Mouse (Mus musculus) left cerebral cortex, adult 2 months (tissue): ENCODE results near the gene Ddah1. TPM values are rescaled to one million over a fixed set of nuclear protein-coding genes. Genes with fewer than 3 reads are reported as not detected.

Experiments used
- DNase-seq, 2 experiments: peaks; one replicate each; pipeline ENCODE4 v3.0.0; 2021 to 2022; ENCODE audit warnings: low spot score in 2 of 2, mixed read lengths in 1 of 2; ENCODE audit errors: extremely low spot score in 1 of 2
- H3K27ac ChIP-seq: fragments of 200-600 bp; 2 replicates; pipeline ENCODE4 v1.8.1; 2022
- H3K4me3 ChIP-seq: fragments of 200-600 bp; 2 replicates; pipeline ENCODE4 v1.8.1; 2022
- CTCF ChIP-seq: fragments of 200-600 bp; IDR thresholded peaks from 2 replicates; pipeline ENCODE4 v1.8.1; 2022; ENCODE audit warnings: antibody characterized with exemption, mild to moderate bottlenecking, moderate library complexity
- intact Hi-C: fragments of 180-260 bp; cut with DNase I; formaldehyde crosslinking; loops from one replicate; pipeline ENCODE4 v1.15.1; 2025
- total RNA-seq, 2 experiments: library from RNA; stranded (reverse); gene quantifications; 2 replicates each; pipeline ENCODE4 v1.2.3; 2021

The Ddah1 gene
- total RNA-seq, 2 experiments from 2014 or later = 57.1 to 59.7 TPM

DNA sequence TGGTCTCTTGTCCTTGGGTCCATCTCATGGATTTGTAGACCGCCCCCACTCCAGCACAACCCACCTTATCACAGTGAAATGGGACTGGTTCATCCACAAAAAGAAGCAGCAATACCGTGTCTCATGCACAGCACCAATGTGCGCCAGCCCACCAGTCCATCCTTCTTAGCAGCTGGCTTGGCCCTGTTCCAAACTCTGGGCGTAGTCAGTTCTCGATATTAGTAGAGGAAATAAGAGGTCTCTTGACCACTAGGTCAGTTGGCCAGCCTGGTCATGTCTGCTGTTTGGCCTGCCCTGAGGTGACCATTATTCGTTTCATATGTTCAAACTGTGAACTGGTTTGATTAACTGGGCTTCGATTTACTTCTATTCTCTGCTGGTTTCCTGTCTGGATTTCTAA is 15.9 kb downstream of the Ddah1 start:
- H3K27ac ChIP-seq = no peak overlapping the region
- H3K4me3 ChIP-seq = no peak overlapping the region
- no peak for TF ChIP-seq CTCF
- intact Hi-C loops = no loop called here
- DNase-seq = no peak

- no peak for DNase-seq
- no peak overlapping the region for H3K4me3 ChIP-seq
- intact Hi-C loops = no loop called here
- no peak overlapping the region for H3K27ac ChIP-seq
- no peak for TF ChIP-seq CTCF
Measured at GRCm38 (mm10) chr3:145775236-145775635, 16.8 kb downstream of the Ddah1 start.

- H3K4me3 ChIP-seq = no peak overlapping the region
- no peak for DNase-seq
- TF ChIP-seq CTCF = no peak
- intact Hi-C loops = no loop called here
- H3K27ac ChIP-seq = no peak overlapping the region
Measured at GRCm38 (mm10) chr3:145775862-145776261, 17.4 kb downstream of the Ddah1 start.

DNA sequence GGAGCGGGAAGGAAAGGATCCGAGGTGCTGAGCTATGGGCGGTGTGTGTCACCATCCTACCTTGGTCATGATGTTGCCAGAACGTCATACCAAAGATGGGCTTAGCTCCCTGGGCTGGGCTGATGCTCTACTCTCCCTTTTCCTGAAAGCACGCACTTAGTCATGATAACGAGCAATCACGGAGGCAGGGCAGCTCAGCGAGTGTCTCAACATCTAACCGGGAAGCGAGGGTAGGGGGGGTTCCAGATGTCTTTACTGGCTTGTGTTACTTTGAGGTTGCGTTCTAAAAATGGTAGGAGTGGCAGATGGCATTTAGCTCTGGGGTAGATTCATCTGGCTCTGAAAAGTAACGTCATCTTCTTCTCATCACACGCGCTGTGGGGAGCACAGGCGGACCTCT is 18.5 kb downstream of the Ddah1 start:
- no peak overlapping the region for H3K27ac ChIP-seq
- peak in 1 of 2 experiments; percentile 24 for DNase-seq
- 0 out of 2 replicates have a peak overlapping the region, but pooled peaks have one; percentile 11 for H3K4me3 ChIP-seq

DNA sequence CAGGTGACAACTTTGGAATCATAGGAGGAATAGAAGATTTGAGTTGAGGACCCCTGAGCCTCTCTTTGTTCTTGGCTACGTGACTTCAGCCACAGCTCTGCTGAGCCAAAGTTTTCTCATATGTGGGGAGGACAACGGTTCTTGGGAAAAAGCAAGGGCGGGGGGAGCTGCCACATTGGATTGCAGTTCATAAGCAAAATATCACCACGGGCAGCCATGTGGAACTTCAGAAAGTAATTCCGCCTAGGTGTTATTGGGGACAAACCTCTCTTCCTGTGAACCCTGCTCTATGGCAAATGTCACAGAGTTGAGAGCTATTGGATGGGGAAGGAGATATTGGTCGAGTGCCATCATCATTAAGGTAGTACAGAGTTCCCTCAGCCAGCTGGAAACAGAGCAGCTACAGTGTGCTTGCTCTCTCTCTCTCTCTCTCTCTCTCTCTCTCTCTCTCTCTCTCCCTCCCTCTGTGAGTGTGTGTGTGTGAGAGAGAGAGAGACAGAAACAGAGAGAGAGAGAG is 20.0 kb downstream of the Ddah1 start:
- H3K4me3 ChIP-seq = no peak overlapping the region
- no peak for TF ChIP-seq CTCF
- no peak overlapping the region for H3K27ac ChIP-seq
- no peak for DNase-seq
- intact Hi-C loops = no loop called here

More for the DNA sequence above, 18.5 kb downstream of the Ddah1 start:
- TF ChIP-seq CTCF = no peak
- intact Hi-C loops = no loop called here

DNA sequence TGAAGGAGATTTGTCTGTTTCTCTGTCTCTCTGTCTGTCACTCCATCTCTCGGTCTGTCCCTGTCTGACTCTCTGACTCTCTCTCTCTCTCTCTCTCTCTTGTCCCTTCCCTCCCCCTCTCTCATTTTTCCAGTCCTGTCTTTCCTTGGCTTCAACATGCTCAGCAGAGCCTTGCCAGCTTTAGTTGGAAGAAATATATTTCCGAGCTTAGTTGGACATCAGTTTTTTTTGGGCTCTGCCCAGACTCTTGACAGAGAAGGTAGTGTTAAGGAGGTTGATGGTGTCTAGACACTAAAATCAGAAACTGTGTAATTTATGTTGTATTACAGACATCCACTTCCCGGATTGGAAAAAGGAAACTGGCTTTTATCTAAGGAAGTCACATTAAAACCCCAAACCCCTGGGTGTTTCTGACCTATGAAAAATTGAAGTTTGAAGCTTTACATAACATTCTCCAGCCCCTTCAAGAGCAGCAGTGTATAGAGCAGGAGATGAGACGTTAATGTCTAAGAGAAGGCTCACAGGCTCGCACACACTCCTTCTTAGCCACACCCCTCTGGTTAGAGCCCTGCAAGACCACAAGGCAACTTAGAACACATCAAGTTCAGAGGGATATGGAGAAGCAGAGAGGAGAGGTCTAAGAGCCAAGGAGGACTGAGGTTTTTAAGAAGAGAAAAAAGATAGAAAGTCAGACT is 21.0 kb downstream of the Ddah1 start:
- H3K4me3 ChIP-seq = no peak overlapping the region
- no peak for TF ChIP-seq CTCF
- intact Hi-C loops = no loop called here
- no peak for DNase-seq
- no peak overlapping the region for H3K27ac ChIP-seq

DNA sequence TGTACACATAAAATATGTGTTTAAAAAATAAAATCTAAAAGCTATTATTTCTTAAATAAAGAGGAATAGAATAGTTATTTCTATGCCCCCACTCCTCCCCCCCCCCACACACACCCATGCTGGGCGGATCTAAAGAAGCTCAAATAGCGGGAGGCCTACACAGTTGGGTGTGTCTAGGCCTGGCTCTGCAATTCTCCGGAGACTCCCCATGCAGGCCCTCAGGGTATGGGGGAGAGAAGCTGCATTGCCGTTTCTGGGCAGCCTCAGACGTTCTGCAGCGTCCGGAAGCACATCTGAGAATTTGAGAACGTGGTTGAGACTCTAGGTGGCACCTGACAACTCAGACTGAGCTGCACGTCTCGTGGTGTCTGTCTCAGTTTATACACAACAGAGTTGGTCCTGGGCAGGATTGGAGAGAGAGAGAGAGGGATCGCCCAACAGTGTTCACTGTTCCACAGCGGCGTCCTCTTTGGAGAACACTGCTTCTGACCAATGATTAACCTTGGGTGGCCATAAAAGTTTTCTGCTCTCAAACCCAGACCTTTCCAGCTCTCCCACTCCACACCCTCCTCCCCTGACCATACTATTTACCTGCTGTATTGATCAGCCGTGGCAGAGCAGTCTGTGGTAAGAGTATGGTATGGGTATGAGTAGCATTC is 22.4 kb downstream of the Ddah1 start:
- no peak overlapping the region for H3K27ac ChIP-seq
- no peak overlapping the region for H3K4me3 ChIP-seq
- intact Hi-C loops = no loop called here
- no peak for DNase-seq
- TF ChIP-seq CTCF = no peak

DNA sequence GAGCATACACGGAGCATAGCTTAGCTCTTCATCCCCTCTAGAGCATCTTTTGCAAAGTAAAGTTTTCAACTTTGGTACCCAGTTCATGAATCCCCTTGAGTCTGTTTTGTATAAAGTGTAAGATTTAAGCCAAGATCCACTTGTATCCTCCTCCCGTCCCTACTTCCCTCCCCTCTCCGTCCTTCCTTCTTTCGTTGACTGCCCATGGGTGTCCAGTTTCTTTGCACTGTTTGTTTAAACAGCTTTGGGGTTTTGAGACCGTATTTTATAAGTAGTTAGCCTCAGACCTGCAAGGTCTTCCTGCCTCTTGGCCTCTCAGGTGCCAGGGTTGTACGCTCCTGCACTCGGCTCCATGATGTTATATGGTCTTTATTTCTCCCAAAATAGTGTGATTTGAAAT is 26.8 kb downstream of the Ddah1 start:
- no peak for TF ChIP-seq CTCF
- DNase-seq = no peak
- intact Hi-C loops = no loop called here
- Histone ChIP-seq H3K4me3 (no peak overlapping the region), H3K27ac (no peak overlapping the region)

DNA sequence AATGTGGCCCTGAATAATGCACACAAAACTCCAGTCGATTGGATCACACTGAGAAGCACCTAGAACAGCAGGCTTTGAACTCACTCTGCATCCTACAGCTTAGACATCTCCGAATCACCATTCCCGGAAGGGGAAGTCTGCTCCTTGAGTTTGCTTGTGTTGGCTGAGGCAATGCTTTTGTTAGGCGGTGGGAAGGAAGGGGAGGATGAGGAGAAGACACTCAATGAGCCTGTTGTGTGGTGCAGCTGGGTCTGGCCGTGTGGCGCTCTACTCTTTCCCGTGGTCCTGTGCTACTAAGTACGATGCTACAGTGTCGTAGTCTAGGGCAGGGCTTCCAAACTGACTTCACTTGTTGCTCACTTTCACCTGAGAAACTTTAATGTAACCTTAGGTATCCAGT is 28.8 kb downstream of the Ddah1 start:
- no peak for DNase-seq
- intact Hi-C loops = no loop called here
- Histone ChIP-seq H3K27ac (no peak overlapping the region), H3K4me3 (no peak overlapping the region)
- TF ChIP-seq CTCF = no peak

DNA sequence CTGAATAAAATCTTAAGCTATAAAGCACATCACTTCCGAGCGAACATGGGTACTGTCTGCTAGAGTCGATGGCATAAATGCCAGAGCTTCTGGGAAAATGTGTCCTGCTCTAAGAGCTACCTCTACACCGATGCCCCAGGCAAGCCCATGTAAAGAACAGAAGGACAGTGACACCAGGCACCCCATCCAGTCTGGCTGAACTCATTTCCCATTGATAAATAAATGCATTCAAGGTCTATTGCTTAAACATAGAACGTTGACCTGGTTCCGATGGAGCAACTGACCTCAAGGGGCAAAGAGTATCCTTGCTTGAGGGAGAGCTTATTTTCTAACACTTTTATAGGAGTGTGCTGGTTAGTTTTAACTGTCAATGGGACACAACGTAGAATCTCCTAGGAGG is 30.6 kb downstream of the Ddah1 start:
- Histone ChIP-seq H3K4me3 (no peak overlapping the region), H3K27ac (no peak overlapping the region)
- no peak for TF ChIP-seq CTCF
- intact Hi-C loops = no loop called here
- no peak for DNase-seq

GRCm38 (mm10) chr3:145790233-145790632 is 31.8 kb downstream of the Ddah1 start:
- Histone ChIP-seq H3K27ac (no peak overlapping the region), H3K4me3 (no peak overlapping the region)
- intact Hi-C loops = no loop called here
- no peak for TF ChIP-seq CTCF
- DNase-seq = no peak

DNA sequence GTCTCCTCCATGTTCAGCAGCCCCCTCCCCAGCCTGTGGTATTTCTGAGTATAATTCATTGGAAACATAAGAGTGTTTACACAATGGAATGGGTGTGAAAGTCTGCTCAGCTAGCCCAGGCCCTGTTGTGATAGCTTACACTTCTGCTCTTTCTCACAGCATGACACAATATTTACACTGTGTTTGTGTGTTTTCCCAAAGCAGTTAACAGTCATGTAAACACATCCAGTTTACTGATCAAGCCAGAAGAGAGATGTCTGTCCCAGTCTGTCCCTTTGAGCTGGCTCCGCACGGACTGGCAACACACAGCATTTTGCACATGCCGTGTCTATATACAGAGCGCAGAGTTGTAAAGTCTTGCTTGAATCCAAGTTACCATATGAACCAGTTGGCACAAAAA is 32.2 kb downstream of the Ddah1 start:
- intact Hi-C loops = no loop called here
- DNase-seq = no peak
- TF ChIP-seq CTCF = no peak
- Histone ChIP-seq H3K4me3 (no peak overlapping the region), H3K27ac (no peak overlapping the region)

DNA sequence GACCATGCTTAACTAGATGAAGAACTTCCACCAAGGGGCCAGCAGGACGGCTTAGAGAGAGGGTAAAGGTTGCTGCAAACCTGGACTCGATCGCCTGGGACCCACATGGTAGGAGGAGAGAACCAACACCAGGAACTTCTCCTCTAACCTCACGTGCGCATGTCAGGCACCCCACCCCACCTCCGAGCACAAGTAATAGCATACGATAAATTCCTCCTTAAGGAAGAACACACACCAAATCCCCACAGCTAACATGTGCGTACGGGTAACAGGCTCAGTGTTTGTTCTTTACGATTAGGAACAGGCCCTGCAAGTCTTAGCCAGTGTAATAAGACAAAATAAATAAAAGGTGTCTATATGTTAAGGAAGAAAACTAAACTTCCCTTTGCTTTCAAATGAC is 35.9 kb downstream of the Ddah1 start:
- DNase-seq = no peak
- no peak overlapping the region for H3K4me3 ChIP-seq
- intact Hi-C loops = no loop called here
- H3K27ac ChIP-seq = no peak overlapping the region
- TF ChIP-seq CTCF = no peak
